Mouse (Mus musculus) neural tube, embryonic 11.5 days (tissue): ENCODE data around the gene Kndc1. TPM values are rescaled to one million over a fixed set of nuclear protein-coding genes. Genes with fewer than 3 reads are reported as not detected.
A peak's percentile ranks its signal among the peaks of the same experiment; 100 is the strongest.

Experiments used
- ATAC-seq: fragments of 200-750 bp; cut with Nextera tagmentation; 2 replicates; pipeline ENCODE4 v1.8.0; 2017; ENCODE audit warnings: moderate number of reproducible peaks, mild to moderate bottlenecking, moderate TSS enrichment, moderate library complexity; ENCODE audit not compliant: insufficient read depth, low FRiP score, low TSS enrichment
- DNase-seq: peaks from one replicate; pipeline ENCODE4 v3.0.0-alpha.2; 2015; ENCODE audit warnings: low spot score
- H3K27ac ChIP-seq: fragments of 300-500 bp; sonication (generic); 2 replicates; pipeline ENCODE4 v1.5.1; 2014; ENCODE audit warnings: low read depth, mild to moderate bottlenecking, low read length
- H3K27me3 ChIP-seq: fragments of 300-500 bp; sonication (generic); 2 replicates; pipeline ENCODE4 v1.6.1; 2014; ENCODE audit warnings: mild to moderate bottlenecking, low read length, mixed read lengths; ENCODE audit not compliant: control insufficient read depth, insufficient read depth
- H3K36me3 ChIP-seq: fragments of 300-500 bp; sonication (generic); 2 replicates; pipeline ENCODE4 v1.6.1; 2014; ENCODE audit warnings: mild to moderate bottlenecking, low read length, moderate library complexity, mixed read lengths; ENCODE audit not compliant: control insufficient read depth, insufficient read depth
- H3K4me1 ChIP-seq: fragments of 300-500 bp; sonication (generic); 2 replicates; pipeline ENCODE4 v1.6.1; 2014; ENCODE audit warnings: low read length, mixed read lengths; ENCODE audit not compliant: control insufficient read depth, insufficient read depth
- H3K4me2 ChIP-seq: fragments of 300-500 bp; sonication (generic); 2 replicates; pipeline ENCODE4 v1.6.1; 2014; ENCODE audit warnings: low read depth, mild to moderate bottlenecking, moderate library complexity
- H3K4me3 ChIP-seq: fragments of 300-500 bp; sonication (generic); 2 replicates; pipeline ENCODE4 v1.5.1; 2014; ENCODE audit warnings: low read depth, low read length
- H3K9ac ChIP-seq: fragments of 300-500 bp; sonication (generic); 2 replicates; pipeline ENCODE4 v1.6.1; 2014; ENCODE audit warnings: mild to moderate bottlenecking, low read length
- H3K9me3 ChIP-seq: fragments of 300-500 bp; sonication (generic); 2 replicates; pipeline ENCODE4 v1.6.1; 2016; ENCODE audit warnings: low read length; ENCODE audit not compliant: control insufficient read depth
- WGBS: fragments of 180-500 bp; shearing (Covaris S2); extraction: QIAGEN DNeasy Blood & Tissue Kit; methylation state at CpG from one replicate; pipeline ENCODE4 v1.1.7; 2014; 5-methylcytosine and 5-hydroxymethylcytosine counted together
- polyA plus RNA-seq: library from polyadenylated mRNA; unstranded; fragments of >200 nt; fragmentation: Nextera tagmentation; extraction: Ambion mirVana; gene quantifications from 2 replicates; pipeline ENCODE4 v1.2.1, GENCODE M21; 2014

The Kndc1 gene
- polyA plus RNA-seq, 1 experiment from 2014 or later = 1.2 TPM

DNA sequence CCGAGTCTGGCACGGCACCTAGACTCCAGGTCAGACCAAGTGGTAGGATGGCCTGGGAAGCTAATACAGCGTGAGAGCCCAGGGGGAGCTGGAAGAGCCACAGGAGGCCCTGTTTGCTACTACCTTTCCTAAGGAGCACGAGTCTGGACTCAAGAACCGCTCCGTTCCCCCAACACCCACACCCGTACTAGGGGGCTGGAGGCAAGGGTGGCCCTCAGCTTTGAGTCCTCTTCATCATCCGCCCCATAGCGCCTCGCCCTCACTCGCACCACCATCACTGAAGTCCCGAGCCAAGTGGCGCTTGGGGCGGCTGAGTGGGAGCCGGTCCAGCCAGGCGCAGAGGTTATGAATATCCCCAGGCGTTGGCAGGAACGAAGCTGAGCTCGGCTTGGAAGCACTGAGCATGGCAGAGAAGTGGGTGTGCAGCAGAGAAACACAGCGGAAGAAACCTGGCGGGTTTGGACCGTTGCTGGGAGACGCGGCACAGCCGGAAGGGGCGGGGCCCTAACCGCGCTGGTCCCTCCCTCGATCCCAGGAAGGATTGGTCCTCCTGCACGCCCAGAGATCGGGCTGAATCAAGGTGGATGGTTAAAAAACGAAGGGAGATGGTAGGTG is 83.9 kb downstream of the Kndc1 start, which contains the start of gene 6430531B16Rik:
TSS of gene 6430531B16Rik (minus strand) at position 478 of the 615 bp plus-strand sequence.
- Histone ChIP-seq H3K27ac (no peak within 1 kb of the TSS), H3K4me3 (peak within 1 kb of the TSS; percentile 54), H3K4me1 (peaks cover 6% of the 10 kb centered on the region; the same call in 1 of the 2 replicates), H3K27me3 (no peaks in the 10 kb centered on the region), H3K36me3 (no peaks in the 10 kb centered on the region), H3K4me2 (peak within 1 kb of the TSS; percentile 91), H3K9me3 (no peaks in the 10 kb centered on the region), H3K9ac (peak within 1 kb of the TSS; percentile 60)
- DNase-seq = peak; percentile 87
- peak; percentile 89 for ATAC-seq
- 4% methylated on average over 32 of the region's 32 CpGs for WGBS

GRCm38 (mm10) chr7:139979011-139979719 is 84.7 kb downstream of the Kndc1 start:
- no peak for DNase-seq
- no peaks in the 10 kb centered on the region for H3K9me3 ChIP-seq
- 53% methylated on average over 13 of the region's 13 CpGs for WGBS

DNA sequence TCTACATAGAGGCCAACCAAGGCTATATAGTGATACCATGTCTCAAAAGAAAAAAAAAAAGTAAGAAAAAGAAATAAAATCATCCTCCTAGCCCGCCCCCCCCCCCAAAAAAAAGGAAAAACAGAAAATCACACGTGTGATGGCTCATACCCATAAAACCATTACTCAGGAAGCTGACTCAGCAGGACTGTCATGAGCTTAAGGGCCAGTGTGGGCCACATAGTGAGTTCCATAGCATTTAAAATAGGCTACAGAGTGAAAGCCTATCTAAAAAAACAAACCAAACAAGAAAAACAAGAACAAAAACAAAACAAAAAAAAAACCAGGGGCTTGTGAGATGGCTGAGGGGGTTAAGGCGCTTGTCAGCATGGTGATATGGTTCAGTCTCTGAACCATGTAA is 86.3 kb downstream of the Kndc1 start:
- Histone ChIP-seq H3K9ac (no peak overlapping the region), H3K4me1 (peaks cover 6% of the 10 kb centered on the region; the same call in 1 of the 2 replicates), H3K27ac (no peak overlapping the region), H3K4me2 (no peak overlapping the region), H3K27me3 (no peaks in the 10 kb centered on the region), H3K9me3 (no peaks in the 10 kb centered on the region), H3K4me3 (no peak overlapping the region), H3K36me3 (no peaks in the 10 kb centered on the region)
- WGBS = 54% methylated on average over 3 of the region's 3 CpGs
- no peak for ATAC-seq
- DNase-seq = no peak

More at GRCm38 (mm10) chr7:139979011-139979719, 84.7 kb downstream of the Kndc1 start:
- Histone ChIP-seq H3K4me2 (peak overlapping the region; percentile 91), H3K36me3 (no peaks in the 10 kb centered on the region), H3K27ac (no peak overlapping the region), H3K4me3 (peak overlapping the region; percentile 54), H3K27me3 (no peaks in the 10 kb centered on the region), H3K4me1 (peaks cover 6% of the 10 kb centered on the region; the same call in 1 of the 2 replicates), H3K9ac (no peak overlapping the region)
- ATAC-seq = peak; percentile 60

GRCm38 (mm10) chr7:139982058-139982457 is 87.6 kb downstream of the Kndc1 start:
- H3K27ac ChIP-seq = no peak overlapping the region
- H3K27me3 ChIP-seq = no peaks in the 10 kb centered on the region
- H3K4me3 ChIP-seq = no peak overlapping the region
- 85% methylated on average over 11 of the region's 11 CpGs for WGBS
- H3K9ac ChIP-seq = no peak overlapping the region
- no peaks in the 10 kb centered on the region for H3K9me3 ChIP-seq
- no peaks in the 10 kb centered on the region for H3K36me3 ChIP-seq
- DNase-seq (no peak), ATAC-seq (no peak)
- no peak overlapping the region for H3K4me2 ChIP-seq
- H3K4me1 ChIP-seq = peaks cover 6% of the 10 kb centered on the region; the same call in 1 of the 2 replicates

- ATAC-seq = no peak
Measured at GRCm38 (mm10) chr7:139984505-139984904, 90.0 kb downstream of the Kndc1 start.

GRCm38 (mm10) chr7:139988272-139988671 is 93.8 kb downstream of the Kndc1 start:
- no peak overlapping the region for H3K27ac ChIP-seq
- H3K9ac ChIP-seq = no peak overlapping the region
- H3K36me3 ChIP-seq = no peaks in the 10 kb centered on the region
- no peaks in the 10 kb centered on the region for H3K4me1 ChIP-seq
- no peak overlapping the region for H3K4me2 ChIP-seq
- ATAC-seq = no peak
- H3K4me3 ChIP-seq = no peak overlapping the region
- H3K27me3 ChIP-seq = no peaks in the 10 kb centered on the region
- WGBS = 88% methylated on average over 9 of the region's 9 CpGs
- H3K9me3 ChIP-seq = no peaks in the 10 kb centered on the region
- DNase-seq = no peak

More at GRCm38 (mm10) chr7:139984505-139984904, 90.0 kb downstream of the Kndc1 start:
- no peaks in the 10 kb centered on the region for H3K36me3 ChIP-seq
- H3K27ac ChIP-seq = no peak overlapping the region
- H3K4me3 ChIP-seq = no peak overlapping the region
- H3K4me2 ChIP-seq = no peak overlapping the region
- H3K4me1 ChIP-seq = no peaks in the 10 kb centered on the region
- H3K27me3 ChIP-seq = no peaks in the 10 kb centered on the region
- H3K9me3 ChIP-seq = no peaks in the 10 kb centered on the region
- 94% methylated on average over 11 of the region's 11 CpGs for WGBS
- H3K9ac ChIP-seq = no peak overlapping the region
- no peak for DNase-seq

GRCm38 (mm10) chr7:139990864-139991394 is 96.4 kb downstream of the Kndc1 start:
- no peak overlapping the region for H3K4me2 ChIP-seq
- H3K27ac ChIP-seq = no peak overlapping the region
- 0 out of 2 replicates have a peak, but pooled peaks cover 1% of the 10 kb centered on the region for H3K36me3 ChIP-seq
- H3K27me3 ChIP-seq = no peaks in the 10 kb centered on the region
- H3K9ac ChIP-seq = no peak overlapping the region
- no peak overlapping the region for H3K4me3 ChIP-seq
- no peaks in the 10 kb centered on the region for H3K4me1 ChIP-seq
- H3K9me3 ChIP-seq = no peaks in the 10 kb centered on the region
- DNase-seq = no peak
- 79% methylated on average over 8 of the region's 8 CpGs for WGBS
- ATAC-seq = no peak
